Mouse (Mus musculus): Measurements from ENCODE around the gene Olfr574. TPM values are rescaled to one million over a fixed set of nuclear protein-coding genes. Genes with fewer than 3 reads are reported as not detected.
A peak's percentile ranks its signal among the peaks of the same experiment; 100 is the strongest.

The Olfr574 gene
- polyA plus RNA-seq (2016; fragmentation: Nextera tagmentation; extraction: Ambion mirVana): not detected in 2 replicates

DNA sequence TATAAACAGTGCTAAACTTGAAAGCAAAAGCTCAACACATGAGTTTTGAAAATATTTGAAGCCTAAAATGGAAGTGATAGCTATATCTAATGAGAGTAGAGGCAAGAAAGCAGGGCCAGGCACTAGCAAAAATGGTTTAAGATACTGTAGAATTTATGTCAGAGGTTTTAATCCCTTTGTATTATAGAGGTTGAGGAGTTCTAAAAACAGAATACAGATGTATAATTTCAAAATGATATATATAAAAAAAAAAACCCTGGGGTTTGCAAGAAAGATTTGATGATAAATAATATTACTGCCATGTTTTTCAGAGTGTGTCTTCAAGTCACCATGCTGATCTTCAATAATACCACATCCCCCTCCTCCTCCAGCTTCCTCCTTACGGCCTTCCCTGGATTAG is at the start of gene Olfr574:
Olfr574 (plus strand) TSS at position 301 of the 400 bp plus-strand sequence.
- Histone ChIP-seq H3K4me3 (no peak within 1 kb of the TSS), H3K27me3 (ENCODE audit: insufficient read depth, poor library complexity, severe bottlenecking) (no peaks in the 10 kb centered on the region), H3K4me1 (no peaks in the 10 kb centered on the region), H3K9me3 (no peaks in the 10 kb centered on the region), H3K27ac (no peak within 1 kb of the TSS), H3K36me3 (no peaks in the 10 kb centered on the region)
- 88% methylated on average over 1 of the region's 1 CpGs for WGBS
- DNase-seq (ENCODE audit: low spot score): no peak

DNA sequence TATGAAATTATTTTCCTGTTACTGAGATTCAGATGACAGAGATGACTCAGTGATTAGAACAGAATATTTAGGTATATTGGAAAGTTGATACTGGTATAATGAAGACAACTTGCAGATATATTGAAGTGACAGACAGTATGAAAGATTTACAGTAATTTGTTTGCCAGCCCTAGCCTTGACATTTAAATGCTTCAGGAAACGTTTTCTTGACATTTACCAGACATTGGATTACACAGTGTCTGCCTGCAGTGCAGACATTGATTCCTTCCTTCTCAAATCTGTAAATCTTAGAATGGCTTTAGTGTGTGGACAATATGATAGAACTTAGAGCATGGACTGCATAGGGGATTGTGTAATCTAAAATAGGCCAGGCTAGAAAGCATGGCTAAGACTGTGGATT is 33.0 kb upstream of the Olfr574 start:
- no peaks in the 10 kb centered on the region for H3K36me3 ChIP-seq
- H3K27me3 ChIP-seq (ENCODE audit: insufficient read depth, poor library complexity, severe bottlenecking): no peaks in the 10 kb centered on the region
- 44% methylated on average over 1 of the region's 1 CpGs for WGBS
- no peak overlapping the region for H3K4me3 ChIP-seq
- 0 out of 2 replicates have a peak, but pooled peaks cover 5% of the 10 kb centered on the region for H3K4me1 ChIP-seq
- DNase-seq (ENCODE audit: low spot score): no peak
- no peaks in the 10 kb centered on the region for H3K9me3 ChIP-seq
- no peak overlapping the region for H3K27ac ChIP-seq

DNA sequence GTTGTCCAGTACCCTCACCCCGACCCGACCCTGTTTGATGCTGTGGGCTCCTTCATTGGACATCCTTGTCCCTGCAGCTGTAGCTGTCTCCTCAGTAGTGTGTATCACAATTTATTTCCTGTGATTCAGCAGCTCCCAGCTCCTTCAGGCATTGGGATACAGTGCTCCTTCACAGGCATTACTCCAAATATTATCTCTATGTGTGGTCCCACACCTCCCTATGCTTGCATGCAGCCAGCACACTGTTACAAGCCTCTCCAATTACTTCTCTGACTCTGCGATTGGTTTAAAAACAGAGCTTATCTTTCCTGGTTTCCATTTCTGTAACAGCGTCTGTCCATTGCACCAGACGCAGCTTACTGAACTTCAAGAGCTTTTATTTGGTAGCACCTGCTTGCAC is 31.9 kb upstream of the Olfr574 start:
- Histone ChIP-seq H3K9me3 (no peaks in the 10 kb centered on the region), H3K27me3 (ENCODE audit: insufficient read depth, poor library complexity, severe bottlenecking) (no peaks in the 10 kb centered on the region), H3K27ac (no peak overlapping the region), H3K4me1 (0 out of 2 replicates have a peak, but pooled peaks cover 5% of the 10 kb centered on the region), H3K36me3 (no peaks in the 10 kb centered on the region), H3K4me3 (no peak overlapping the region)
- WGBS: 35% methylated on average over 5 of the region's 5 CpGs
- DNase-seq (ENCODE audit: low spot score): no peak

DNA sequence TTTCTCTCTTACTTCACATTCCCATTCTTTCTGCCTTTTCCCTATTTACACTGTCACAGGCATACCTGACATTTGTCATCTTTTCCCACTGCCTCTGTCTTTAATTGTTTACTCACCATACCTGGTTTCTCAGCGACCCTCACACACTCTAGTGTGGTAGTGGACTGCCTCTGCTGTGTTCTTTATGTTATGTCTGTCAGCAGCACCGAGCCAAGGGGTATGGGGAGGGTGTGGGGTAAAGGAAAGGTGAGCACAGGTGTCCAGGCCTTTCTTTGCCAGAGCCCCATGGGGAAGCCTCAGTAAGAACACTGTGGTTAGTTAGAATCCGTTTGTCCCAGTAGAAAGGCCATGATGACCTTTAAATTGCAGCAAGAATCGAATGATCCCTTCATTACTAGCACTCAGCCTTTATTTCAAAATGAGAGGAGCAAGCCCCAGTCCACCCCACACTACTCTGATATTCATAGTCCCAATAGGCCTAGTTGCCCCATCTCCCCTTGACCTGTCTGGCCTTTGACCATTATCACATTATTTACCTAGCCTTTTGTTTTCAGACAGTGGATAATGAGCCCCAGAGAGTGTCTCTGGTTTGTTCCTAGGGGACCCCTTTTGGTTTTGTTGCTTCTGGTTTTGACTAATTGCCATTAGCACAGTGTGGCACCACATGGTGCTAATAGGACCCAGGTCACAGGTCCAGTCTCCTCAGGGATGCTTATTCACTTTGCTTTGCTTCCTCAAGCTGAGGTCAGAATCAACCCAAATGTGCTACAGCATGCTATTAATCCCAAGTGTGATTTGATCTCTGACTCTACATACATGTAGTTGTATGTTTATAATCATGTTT is 31.0 kb upstream of the Olfr574 start, which contains the start of gene Olfr571:
Olfr571 (minus strand) TSS at position 505 of the 844 bp plus-strand sequence.
- Histone ChIP-seq H3K9me3 (no peaks in the 10 kb centered on the region), H3K4me1 (0 out of 2 replicates have a peak, but pooled peaks cover 5% of the 10 kb centered on the region), H3K4me3 (no peak within 1 kb of the TSS), H3K27ac (no peak within 1 kb of the TSS), H3K36me3 (no peaks in the 10 kb centered on the region), H3K27me3 (ENCODE audit: insufficient read depth, poor library complexity, severe bottlenecking) (no peaks in the 10 kb centered on the region)
- no peak for DNase-seq (ENCODE audit: low spot score)
- 61% methylated on average over 4 of the region's 4 CpGs for WGBS

DNA sequence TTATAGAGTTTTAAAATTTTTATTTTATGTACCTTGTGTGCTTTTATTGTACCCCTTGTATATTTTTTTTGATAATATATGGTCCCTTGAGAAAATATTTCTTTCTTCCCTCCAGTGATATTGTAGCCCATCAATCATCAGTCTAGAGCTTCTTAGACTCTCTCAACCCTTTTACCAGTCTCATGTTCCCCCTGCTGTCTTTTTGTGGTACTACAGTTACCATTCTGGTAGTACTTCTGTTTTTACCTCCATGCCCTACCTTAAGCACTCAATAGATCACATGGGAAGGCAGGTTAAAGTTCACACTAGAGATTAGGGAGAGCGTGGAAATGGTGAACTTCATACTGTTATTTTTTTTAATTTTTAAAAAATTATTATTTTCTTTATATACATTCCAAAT is 28.6 kb upstream of the Olfr574 start:
- no peak for DNase-seq (ENCODE audit: low spot score)
- WGBS: 10% methylated on average over 1 of the region's 1 CpGs

DNA sequence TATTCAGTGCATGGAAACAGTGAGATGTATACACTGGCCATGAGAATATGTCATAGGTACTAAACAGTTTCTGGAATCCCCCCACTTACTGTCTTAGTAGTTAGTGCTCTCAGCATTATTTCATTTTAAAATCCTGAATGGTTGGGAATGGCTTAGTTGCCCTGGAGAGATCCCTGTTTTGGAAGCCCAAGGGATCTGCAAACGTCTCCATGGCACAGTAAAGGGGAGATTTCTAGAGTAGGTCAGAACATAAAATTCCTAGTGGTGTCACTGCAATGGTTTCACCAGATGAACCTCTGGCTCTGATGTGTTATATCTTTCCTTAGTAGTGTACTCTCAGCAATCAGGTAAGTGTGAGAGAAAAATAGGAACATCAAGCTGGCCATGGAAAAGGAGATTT is 24.2 kb upstream of the Olfr574 start, which contains the start of gene Olfr572:
Olfr572 (plus strand) TSS at position 301 of the 400 bp plus-strand sequence.
- Histone ChIP-seq H3K36me3 (no peaks in the 10 kb centered on the region), H3K4me3 (no peak within 1 kb of the TSS), H3K27me3 (ENCODE audit: insufficient read depth, poor library complexity, severe bottlenecking) (no peaks in the 10 kb centered on the region), H3K27ac (no peak within 1 kb of the TSS), H3K4me1 (no peaks in the 10 kb centered on the region), H3K9me3 (no peaks in the 10 kb centered on the region)
- DNase-seq (ENCODE audit: low spot score): no peak
- 48% methylated on average over 1 of the region's 1 CpGs for WGBS

More for the DNA sequence above, 28.6 kb upstream of the Olfr574 start:
- Histone ChIP-seq H3K9me3 (no peaks in the 10 kb centered on the region), H3K27ac (no peak overlapping the region), H3K36me3 (no peaks in the 10 kb centered on the region), H3K4me3 (no peak overlapping the region), H3K27me3 (ENCODE audit: insufficient read depth, poor library complexity, severe bottlenecking) (no peaks in the 10 kb centered on the region), H3K4me1 (0 out of 2 replicates have a peak, but pooled peaks cover 5% of the 10 kb centered on the region)

DNA sequence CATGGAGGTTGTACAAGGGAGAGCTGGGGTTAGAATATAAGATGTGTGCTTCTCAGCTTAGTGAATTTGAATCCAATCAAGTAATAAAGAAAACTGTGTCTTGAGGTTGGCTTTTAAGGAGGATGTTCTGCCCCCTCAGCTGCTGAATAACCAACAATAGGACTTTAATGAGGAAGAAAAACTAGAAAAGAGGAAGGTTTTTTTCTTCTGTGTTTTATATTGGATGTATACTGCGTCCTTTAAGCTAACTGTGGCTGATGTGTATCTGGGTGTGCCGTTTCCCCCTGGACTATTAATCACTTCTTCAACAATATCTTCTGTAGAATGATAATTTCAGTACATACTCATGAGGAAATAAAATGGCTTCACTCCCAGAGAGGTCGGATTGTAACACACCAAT is 21.2 kb upstream of the Olfr574 start:
- Histone ChIP-seq H3K36me3 (no peaks in the 10 kb centered on the region), H3K4me1 (no peaks in the 10 kb centered on the region), H3K27me3 (ENCODE audit: insufficient read depth, poor library complexity, severe bottlenecking) (no peaks in the 10 kb centered on the region), H3K27ac (no peak overlapping the region), H3K9me3 (no peaks in the 10 kb centered on the region), H3K4me3 (no peak overlapping the region)
- no peak for DNase-seq (ENCODE audit: low spot score)
- 73% methylated on average over 3 of the region's 3 CpGs for WGBS

DNA sequence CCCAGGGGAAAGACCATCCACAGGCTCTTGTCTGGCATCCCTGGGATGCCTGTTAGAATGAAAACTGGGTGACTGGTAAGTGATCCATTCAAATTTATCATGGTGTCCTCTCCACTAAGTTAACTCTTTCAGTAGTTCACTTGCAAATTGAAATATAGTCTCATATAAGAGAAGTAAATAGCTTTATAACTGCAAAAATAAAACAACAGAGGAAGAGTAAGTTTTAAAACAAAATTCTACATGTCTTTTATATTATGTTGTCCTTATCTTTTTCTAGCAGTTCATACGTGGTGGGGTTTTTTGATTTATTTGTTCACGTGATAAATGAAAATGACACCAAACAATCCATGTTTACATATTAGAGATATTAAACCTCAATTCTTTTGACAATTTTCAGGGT is 5.8 kb upstream of the Olfr574 start, which contains the start of gene Olfr573-ps1:
Olfr573-ps1 (minus strand) TSS at position 101 of the 400 bp plus-strand sequence.
- WGBS: 88% methylated on average over 2 of the region's 2 CpGs
- Histone ChIP-seq H3K36me3 (no peaks in the 10 kb centered on the region), H3K4me3 (no peak within 1 kb of the TSS), H3K27me3 (ENCODE audit: insufficient read depth, poor library complexity, severe bottlenecking) (no peaks in the 10 kb centered on the region), H3K27ac (no peak within 1 kb of the TSS), H3K9me3 (no peaks in the 10 kb centered on the region), H3K4me1 (no peaks in the 10 kb centered on the region)
- no peak for DNase-seq (ENCODE audit: low spot score)

DNA sequence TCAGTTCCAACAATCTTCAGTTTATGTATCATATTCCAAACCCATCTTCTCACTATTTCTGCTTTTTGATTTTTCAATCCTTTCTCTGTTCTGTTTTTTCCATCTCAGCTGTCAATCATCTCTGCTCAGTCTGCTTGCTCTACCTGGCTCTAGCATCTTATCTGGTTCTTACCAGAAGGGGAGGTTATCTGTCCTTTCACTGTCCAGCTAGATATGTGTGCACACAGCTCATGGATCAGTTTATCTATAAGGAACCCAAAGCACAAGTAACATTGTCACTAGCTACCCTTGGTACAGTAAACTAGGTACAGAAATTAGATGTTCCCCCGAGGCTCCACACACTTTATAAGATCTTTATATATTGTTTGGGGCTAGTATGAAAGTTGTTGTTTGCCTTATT is 4.8 kb upstream of the Olfr574 start:
- Histone ChIP-seq H3K9me3 (no peaks in the 10 kb centered on the region), H3K27ac (no peak overlapping the region), H3K4me3 (no peak overlapping the region), H3K27me3 (ENCODE audit: insufficient read depth, poor library complexity, severe bottlenecking) (no peaks in the 10 kb centered on the region), H3K4me1 (no peaks in the 10 kb centered on the region), H3K36me3 (no peaks in the 10 kb centered on the region)
- DNase-seq (ENCODE audit: low spot score): no peak
- WGBS: 75% methylated on average over 1 of the region's 1 CpGs

DNA sequence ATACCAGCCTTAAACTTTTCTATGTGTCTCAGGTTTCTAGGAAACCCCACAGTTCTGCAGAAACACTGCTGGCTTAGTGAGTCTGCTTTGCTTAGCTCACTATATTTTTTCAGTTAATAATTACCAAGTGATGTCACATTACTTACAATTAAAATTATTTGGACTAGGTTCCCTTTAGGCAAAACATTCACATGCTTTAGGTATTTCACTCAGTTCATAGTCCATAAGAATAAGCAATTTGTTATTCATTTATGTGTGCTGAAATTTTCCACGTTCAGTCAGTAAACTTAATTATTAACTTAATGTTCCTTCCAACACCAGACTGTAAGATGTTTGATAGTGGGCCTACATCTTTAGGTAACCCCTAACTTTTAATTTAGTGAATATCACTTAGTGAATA is 2.5 kb downstream of the Olfr574 start:
- Histone ChIP-seq H3K36me3 (no peaks in the 10 kb centered on the region), H3K4me1 (no peaks in the 10 kb centered on the region), H3K9me3 (no peaks in the 10 kb centered on the region), H3K27me3 (ENCODE audit: insufficient read depth, poor library complexity, severe bottlenecking) (no peaks in the 10 kb centered on the region), H3K27ac (no peak overlapping the region), H3K4me3 (no peak overlapping the region)
- DNase-seq (ENCODE audit: low spot score): no peak
- WGBS: 78% methylated on average over 1 of the region's 1 CpGs

DNA sequence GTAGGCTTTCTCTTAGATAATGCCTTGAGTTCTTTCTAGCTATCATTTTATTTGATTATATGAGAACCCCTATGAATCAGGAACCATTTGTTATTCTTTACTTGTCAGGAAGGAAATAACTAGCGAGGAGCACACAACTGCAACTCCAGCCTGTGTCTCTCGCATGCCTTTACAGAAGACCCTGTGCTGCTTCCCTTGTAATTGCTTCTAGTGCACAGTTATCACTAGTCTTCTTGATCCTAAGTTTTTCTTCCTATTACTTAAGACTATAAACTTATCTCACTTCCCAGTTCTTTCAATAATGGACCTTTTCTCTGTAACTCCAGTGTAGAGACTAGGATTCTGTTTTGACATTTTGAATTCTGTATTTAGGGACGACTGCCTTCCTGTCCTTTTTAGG is 9.9 kb downstream of the Olfr574 start:
- Histone ChIP-seq H3K27ac (no peak overlapping the region), H3K4me3 (no peak overlapping the region), H3K36me3 (no peaks in the 10 kb centered on the region), H3K4me1 (no peaks in the 10 kb centered on the region), H3K27me3 (ENCODE audit: insufficient read depth, poor library complexity, severe bottlenecking) (no peaks in the 10 kb centered on the region), H3K9me3 (no peaks in the 10 kb centered on the region)
- WGBS: 57% methylated on average over 3 of the region's 3 CpGs
- no peak for DNase-seq (ENCODE audit: low spot score)

DNA sequence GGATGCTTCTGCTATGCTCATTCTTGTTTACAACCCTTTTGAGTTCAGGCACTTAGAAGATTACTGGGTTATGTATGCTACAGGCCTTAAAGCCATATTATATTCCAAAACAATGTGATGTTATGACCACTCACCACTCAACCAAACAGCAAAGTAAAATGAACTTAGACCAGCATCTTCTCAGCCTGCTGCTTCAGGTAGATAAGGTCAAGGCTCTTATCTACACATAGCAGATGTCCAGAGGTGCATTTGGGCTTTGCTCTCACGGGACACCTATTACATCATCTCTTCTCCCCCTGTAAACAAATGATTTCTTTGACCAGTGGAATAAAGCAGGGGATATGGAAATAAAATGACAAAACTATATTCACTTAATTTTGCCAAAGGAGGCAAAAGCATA is 10.3 kb downstream of the Olfr574 start, which contains the start of gene Olfr575:
Olfr575 (minus strand) TSS at position 183 of the 400 bp plus-strand sequence.
- H3K27ac ChIP-seq: no peak within 1 kb of the TSS
- no peaks in the 10 kb centered on the region for H3K27me3 ChIP-seq (ENCODE audit: insufficient read depth, poor library complexity, severe bottlenecking)
- WGBS: 48% methylated on average over 1 of the region's 1 CpGs
- no peaks in the 10 kb centered on the region for H3K36me3 ChIP-seq
- peak; percentile 79 for DNase-seq (ENCODE audit: low spot score)
- H3K9me3 ChIP-seq: no peaks in the 10 kb centered on the region
- H3K4me1 ChIP-seq: no peaks in the 10 kb centered on the region
- H3K4me3 ChIP-seq: no peak within 1 kb of the TSS

DNA sequence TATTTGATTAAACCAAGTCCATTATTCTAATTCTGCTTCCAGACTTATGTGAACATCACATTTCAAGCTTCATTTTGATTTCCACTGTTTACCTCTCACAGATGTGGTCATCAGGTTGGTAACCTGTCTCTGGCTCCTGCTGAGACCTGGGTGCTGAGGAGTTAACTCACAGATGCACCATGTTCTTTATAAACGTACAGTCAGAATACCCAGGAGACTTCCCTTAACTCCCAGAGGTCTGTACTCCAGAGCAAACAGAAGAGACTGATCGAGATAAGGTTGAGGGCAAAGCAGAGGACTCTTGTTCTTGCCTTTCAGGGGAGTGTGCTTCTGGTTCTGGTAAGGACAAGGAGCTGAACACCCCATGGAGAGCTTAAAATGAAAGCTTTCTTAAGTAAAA is 14.1 kb downstream of the Olfr574 start, which contains the start of gene Olfr576:
Olfr576 (plus strand) TSS at position 301 of the 400 bp plus-strand sequence.
- Histone ChIP-seq H3K4me1 (no peaks in the 10 kb centered on the region), H3K36me3 (no peaks in the 10 kb centered on the region), H3K27ac (no peak within 1 kb of the TSS), H3K27me3 (ENCODE audit: insufficient read depth, poor library complexity, severe bottlenecking) (no peaks in the 10 kb centered on the region), H3K9me3 (no peaks in the 10 kb centered on the region), H3K4me3 (no peak within 1 kb of the TSS)
- 14% methylated on average over 2 of the region's 2 CpGs for WGBS
- DNase-seq (ENCODE audit: low spot score): no peak
